Mouse (Mus musculus) stomach, postnatal 0 days (tissue): Measurements from ENCODE around the gene Nid2.

Experiments
- CTCF ChIP-seq: IDR thresholded peaks from 2 replicates; pipeline ENCODE4 v1.5.1; 2016; ENCODE audit warnings: antibody characterized with exemption, low read depth, mild to moderate bottlenecking, moderate library complexity
- EP300 ChIP-seq: optimal IDR thresholded peaks from 2 replicates; pipeline ENCODE3; 2016; ENCODE audit warnings: antibody characterized with exemption

- no peak for TF ChIP-seq EP300
- TF ChIP-seq CTCF, result no peak
Measured at GRCm38 (mm10) chr14:19768648-19769047, 17.6 kb downstream of the Nid2 start.
